Mouse (Mus musculus): ENCODE data around the gene Hs6st3. TPM values are rescaled to one million over a fixed set of nuclear protein-coding genes. Genes with fewer than 3 reads are reported as not detected.

Hs6st3 gene
- total and polyA plus RNA-seq, 3 experiments = not detected

DNA sequence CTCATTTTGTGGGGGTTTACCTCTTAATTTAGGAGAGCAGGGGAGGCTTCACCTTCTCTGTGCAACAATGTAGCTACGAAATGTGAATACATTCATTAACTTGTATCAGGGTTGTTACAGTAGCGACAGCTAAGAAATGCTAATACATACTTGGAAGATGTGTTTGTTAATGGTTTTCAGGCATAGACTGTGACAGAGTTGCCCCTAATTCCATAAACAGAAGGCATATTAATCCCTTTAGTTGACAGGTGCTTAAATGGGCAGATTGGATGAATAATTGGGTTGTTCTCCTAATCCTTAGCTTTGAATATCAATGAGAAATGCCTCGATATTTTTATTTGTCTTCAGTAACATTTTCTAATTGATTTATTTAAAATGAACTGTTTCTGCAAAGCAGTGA, 314.7 kb downstream of the Hs6st3 start:
- H3K79me2 ChIP-seq (replicated peaks; ENCODE audit: control insufficient read depth, extremely low read depth, insufficient read depth, poor library complexity, severe bottlenecking) = no peaks in the 10 kb centered on the region
- no peak overlapping the region for H3K4me2 ChIP-seq (ENCODE audit: insufficient read depth, low read depth, poor library complexity, severe bottlenecking)
- dilution Hi-C loops (cut with MboI; ENCODE audit: extremely low pct_ligation_motif_present, extremely low pct_unique_long_range_greater_than_20kb, low sequenced_read_pairs) = no loop called here
- H3K9me3 ChIP-seq (replicated peaks; ENCODE audit: low read length) = no peaks in the 10 kb centered on the region
- no peaks in the 10 kb centered on the region for H3K36me3 ChIP-seq (replicated peaks in 1 of 2; ENCODE audit: control insufficient read depth in 1 of 2, insufficient read depth in 1 of 2, low read length in 1 of 2)
- H3K9ac ChIP-seq (ENCODE audit: insufficient read depth, low read depth) = no peak overlapping the region
- TF ChIP-seq MEF2A (IDR thresholded peaks at IDR 0.05; ENCODE audit: borderline replicate concordance, low read depth, low read length) (no peak), TCF12 (IDR thresholded peaks at IDR 0.05; ENCODE audit: low read depth, low read length) (no peak), HCFC1 (IDR thresholded peaks at IDR 0.05; ENCODE audit: low read depth, low read length) (no peak), MAX (IDR thresholded peaks at IDR 0.05; ENCODE audit: low read length) (no peak), UBTF (IDR thresholded peaks at IDR 0.05; ENCODE audit: low read depth, low read length) (no peak), BHLHE40 (IDR thresholded peaks at IDR 0.05; ENCODE audit: low read depth, low read length) (no peak), MAFK (IDR thresholded peaks at IDR 0.05; ENCODE audit: insufficient replicate concordance, low read length) (no peak), SMC3 (IDR thresholded peaks at IDR 0.05; ENCODE audit: low read depth, low read length) (no peak), E2F4 (IDR thresholded peaks at IDR 0.05; ENCODE audit: insufficient replicate concordance, low read depth, low read length) (no peak), CHD2 (IDR thresholded peaks at IDR 0.05; ENCODE audit: low read length) (no peak), KAT2A (IDR thresholded peaks at IDR 0.05; ENCODE audit: insufficient replicate concordance, low read length) (no peak), JUND (conservative IDR thresholded peaks at IDR 0.05; ENCODE audit: low read depth, low read length) (no peak), EP300 (IDR thresholded peaks at IDR 0.05; ENCODE audit: low read length) (no peak), POLR2A (IDR thresholded peaks at IDR 0.05; ENCODE audit: low read depth, low read length) (no peak)
- no peak overlapping the region for H3K4me3 ChIP-seq (replicated peaks in 1 of 3; ENCODE audit: low read depth in 2 of 3, low read length in 2 of 3, poor library complexity in 1 of 3)
- no peaks in the 10 kb centered on the region for H3K27me3 ChIP-seq (replicated peaks)
- H3K27ac ChIP-seq (ENCODE audit: insufficient read depth, low read depth) = no peak overlapping the region
- no peak for DNase-seq (ENCODE audit: extremely low read depth)
- H3K4me1 ChIP-seq (ENCODE audit: control insufficient read depth in 1 of 2, insufficient read depth in 2 of 2) = no peaks in the 10 kb centered on the region
- in situ Hi-C loops (cut with MboI; ENCODE audit: low pct_ligation_motif_present, low pct_unique_long_range_greater_than_20kb, low sequenced_read_pairs) = no loop called here

DNA sequence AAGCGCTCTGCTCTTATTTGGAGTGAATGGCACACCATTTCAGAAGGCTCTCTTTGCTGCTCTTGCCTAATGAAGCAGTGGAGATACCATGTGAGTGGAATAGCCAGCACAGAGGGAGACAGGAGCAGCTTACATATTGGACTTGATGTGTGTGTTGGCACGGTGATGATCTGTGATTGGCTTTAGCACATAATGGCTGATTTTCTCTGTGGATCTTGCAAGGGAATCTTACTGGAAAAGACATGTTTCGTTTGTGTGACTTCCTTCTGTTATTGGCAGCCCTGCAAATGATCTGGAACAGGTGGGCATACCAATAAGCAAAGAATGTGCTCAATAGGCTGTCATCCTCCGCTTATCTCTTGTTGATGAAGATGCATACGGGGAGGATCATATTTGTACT, 326.2 kb downstream of the Hs6st3 start:
- Histone ChIP-seq H3K9ac (ENCODE audit: insufficient read depth, low read depth) (no peak overlapping the region), H3K4me1 (ENCODE audit: control insufficient read depth in 1 of 2, insufficient read depth in 2 of 2) (no peaks in the 10 kb centered on the region), H3K36me3 (replicated peaks in 1 of 2; ENCODE audit: control insufficient read depth in 1 of 2, insufficient read depth in 1 of 2, low read length in 1 of 2) (no peaks in the 10 kb centered on the region), H3K4me3 (replicated peaks in 1 of 3; ENCODE audit: low read depth in 2 of 3, low read length in 2 of 3, poor library complexity in 1 of 3) (no peak overlapping the region), H3K4me2 (ENCODE audit: insufficient read depth, low read depth, poor library complexity, severe bottlenecking) (no peak overlapping the region), H3K27me3 (replicated peaks) (no peaks in the 10 kb centered on the region), H3K9me3 (replicated peaks; ENCODE audit: low read length) (peaks cover 23% of the 10 kb centered on the region), H3K79me2 (replicated peaks; ENCODE audit: control insufficient read depth, extremely low read depth, insufficient read depth, poor library complexity, severe bottlenecking) (no peaks in the 10 kb centered on the region), H3K27ac (ENCODE audit: insufficient read depth, low read depth) (no peak overlapping the region)
- DNase-seq (ENCODE audit: extremely low read depth) = no peak
- no peak for TF ChIP-seq ZKSCAN1 (IDR thresholded peaks at IDR 0.05; ENCODE audit: borderline replicate concordance, low read depth, low read length)
- no peak for TF ChIP-seq RCOR1 (conservative IDR thresholded peaks at IDR 0.05; ENCODE audit: low read depth, low read length)
- no peak for TF ChIP-seq JUN (IDR thresholded peaks at IDR 0.05; ENCODE audit: insufficient read depth, low read depth, low read length)
- no peak for TF ChIP-seq TBP (conservative IDR thresholded peaks at IDR 0.05; ENCODE audit: low read depth, low read length)
- TF ChIP-seq ZMIZ1 (IDR thresholded peaks at IDR 0.05; ENCODE audit: low read depth, low read length) = no peak
- TF ChIP-seq CTCF (conservative IDR thresholded peaks at IDR 0.05 in 1 of 2, IDR thresholded peaks at IDR 0.05 in 1 of 2; ENCODE audit: low read depth in 2 of 2, low read length in 2 of 2) = no peak
- no peak for TF ChIP-seq GABPA (IDR thresholded peaks at IDR 0.05; ENCODE audit: insufficient replicate concordance, low read depth, low read length)
- TF ChIP-seq TCF12 (IDR thresholded peaks at IDR 0.05; ENCODE audit: low read depth, low read length) = no peak
- no peak for TF ChIP-seq MAZ (IDR thresholded peaks at IDR 0.05; ENCODE audit: low read depth, low read length)
- TF ChIP-seq E2F4 (IDR thresholded peaks at IDR 0.05; ENCODE audit: insufficient replicate concordance, low read depth, low read length) = no peak
- TF ChIP-seq HCFC1 (IDR thresholded peaks at IDR 0.05; ENCODE audit: low read depth, low read length) = no peak
- TF ChIP-seq SIN3A (IDR thresholded peaks at IDR 0.05; ENCODE audit: low read length) = no peak
- no peak for TF ChIP-seq MEF2A (IDR thresholded peaks at IDR 0.05; ENCODE audit: borderline replicate concordance, low read depth, low read length)
- TF ChIP-seq POLR2AphosphoS2 (IDR thresholded peaks at IDR 0.05; ENCODE audit: low read depth, low read length) = no peak
- no peak for TF ChIP-seq BHLHE40 (IDR thresholded peaks at IDR 0.05; ENCODE audit: low read depth, low read length)
- TF ChIP-seq PAX5 (IDR thresholded peaks at IDR 0.05; ENCODE audit: low read length) = no peak
- no peak for TF ChIP-seq KAT2A (IDR thresholded peaks at IDR 0.05; ENCODE audit: insufficient replicate concordance, low read length)
- TF ChIP-seq ZC3H11A (IDR thresholded peaks at IDR 0.05; ENCODE audit: low read depth, low read length) = no peak
- TF ChIP-seq NRF1 (IDR thresholded peaks at IDR 0.05; ENCODE audit: low read depth, low read length) = no peak
- in situ Hi-C loops (cut with MboI; ENCODE audit: low pct_ligation_motif_present, low pct_unique_long_range_greater_than_20kb, low sequenced_read_pairs) = no loop called here
- dilution Hi-C loops (cut with MboI; ENCODE audit: extremely low pct_ligation_motif_present, extremely low pct_unique_long_range_greater_than_20kb, low sequenced_read_pairs) = no loop called here
